Mouse (Mus musculus) A20 (cell line): Measurements from ENCODE around the gene Maml1.

Experiments
- DNase-seq: peaks from one replicate; pipeline ENCODE4 v3.0.0-alpha.2; 2011; ENCODE audit warnings: low read depth, low spot score

The Maml1 gene

GRCm38 (mm10) chr11:50292190-50292855, at the start of gene Maml1:
TSS of gene Maml1 (minus strand) at chr11:50292311.
- peak; percentile 98 for DNase-seq

- no peak for DNase-seq
Observed at GRCm38 (mm10) chr11:50336891-50337290, 44.8 kb upstream of the Maml1 start.

GRCm38 (mm10) chr11:50336126-50336525, 44.0 kb upstream of the Maml1 start:
- no peak for DNase-seq

DNA sequence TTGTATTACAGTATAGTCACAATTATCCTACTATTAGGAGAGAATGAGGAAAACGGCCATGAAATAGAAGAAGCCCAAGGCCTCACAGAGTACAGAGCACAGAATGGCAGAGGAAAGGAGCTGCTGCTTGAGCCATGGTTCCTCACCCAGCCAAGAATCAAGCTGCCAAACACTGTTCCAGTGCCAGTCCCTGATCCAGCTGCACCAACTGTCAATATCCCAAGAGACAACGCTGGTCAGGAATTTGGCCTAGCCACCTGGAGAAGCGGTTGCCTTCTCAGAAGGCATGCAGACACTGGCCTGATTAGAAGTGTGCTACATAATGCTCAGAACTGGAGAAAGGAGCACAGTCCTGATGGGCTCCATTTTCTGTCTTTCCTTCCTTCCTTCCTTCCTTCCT, 41.1 kb upstream of the Maml1 start:
- no peak for DNase-seq

DNA sequence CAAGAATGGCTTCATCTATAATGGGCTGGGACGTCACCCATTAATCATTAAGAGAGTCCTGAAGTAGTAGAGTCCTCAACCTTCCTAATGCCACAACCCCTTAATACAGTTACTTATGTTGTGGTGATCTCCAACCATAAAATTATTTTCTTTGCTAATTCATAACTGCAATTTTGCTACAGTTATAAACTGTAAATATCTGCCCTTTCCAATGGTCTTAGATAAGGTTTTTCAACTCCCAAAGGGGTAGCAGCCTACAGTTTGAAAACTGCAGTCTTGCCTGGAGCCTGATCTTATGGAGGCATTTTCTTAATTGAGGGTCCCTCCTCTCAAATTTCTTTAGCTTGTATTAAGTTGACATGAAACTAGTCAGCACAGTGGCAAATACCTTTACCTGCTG, 37.3 kb upstream of the Maml1 start:
- no peak for DNase-seq

- DNase-seq, result no peak
Observed at GRCm38 (mm10) chr11:50328075-50328625, 36.0 kb upstream of the Maml1 start.

DNA sequence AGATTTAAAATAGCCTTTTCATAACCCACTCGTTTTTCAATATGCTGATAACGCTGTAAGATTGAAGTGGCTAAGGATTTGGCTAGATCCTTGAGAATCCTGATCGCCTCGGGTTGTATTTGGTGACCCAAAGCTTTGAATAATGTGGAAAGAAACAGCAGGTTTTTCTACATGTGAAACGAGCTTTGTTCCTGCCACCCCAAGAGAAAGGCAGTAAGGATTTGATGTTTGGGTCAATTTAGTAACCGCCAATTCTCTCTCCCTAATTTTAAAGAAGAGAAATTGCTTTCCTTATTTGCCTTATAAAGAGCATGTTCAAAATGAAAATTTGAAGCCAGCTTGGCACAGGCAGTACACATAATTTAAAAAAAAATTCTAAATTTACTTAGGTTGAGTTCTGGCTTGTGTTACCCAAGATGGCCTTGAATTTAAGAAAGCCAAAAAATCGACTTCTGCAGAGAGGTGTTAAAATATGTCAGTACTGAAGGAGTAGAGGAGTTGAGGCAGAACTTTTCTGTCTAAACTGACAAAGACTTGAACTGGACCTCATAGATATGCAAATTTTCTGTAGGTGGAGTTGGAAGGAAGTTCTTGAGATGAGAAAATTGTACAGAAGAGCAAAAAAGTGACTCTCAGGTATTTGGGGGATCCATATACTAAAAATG, 34.3 kb upstream of the Maml1 start:
- peak; percentile 46 for DNase-seq

- peak; percentile 100 for DNase-seq
Observed at GRCm38 (mm10) chr11:50325496-50326301, 33.6 kb upstream of the Maml1 start, which contains the start of gene Canx. TSS of gene Canx (minus strand) at chr11:50325673.

GRCm38 (mm10) chr11:50324751-50325471, 32.8 kb upstream of the Maml1 start:
- peak; percentile 50 for DNase-seq

DNA sequence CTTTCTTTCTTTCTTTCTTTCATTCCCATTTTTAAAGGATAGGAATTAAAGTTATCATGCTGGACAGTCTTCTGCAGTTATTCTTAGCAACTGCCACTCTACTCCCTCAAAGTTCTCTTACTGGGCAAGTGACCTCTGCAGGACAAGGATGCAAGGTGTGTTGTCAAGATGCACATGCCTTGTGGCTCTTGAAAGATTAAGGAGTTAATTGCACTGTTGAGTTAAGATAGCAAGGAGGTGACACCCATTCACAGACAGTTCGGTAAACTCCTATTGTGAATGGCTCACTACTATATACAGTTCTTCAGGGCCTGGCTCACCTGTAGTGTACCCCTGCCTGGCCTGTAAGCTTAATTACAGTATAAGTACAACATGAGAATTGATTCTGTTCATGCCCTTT, 31.7 kb upstream of the Maml1 start:
- no peak for DNase-seq

DNA sequence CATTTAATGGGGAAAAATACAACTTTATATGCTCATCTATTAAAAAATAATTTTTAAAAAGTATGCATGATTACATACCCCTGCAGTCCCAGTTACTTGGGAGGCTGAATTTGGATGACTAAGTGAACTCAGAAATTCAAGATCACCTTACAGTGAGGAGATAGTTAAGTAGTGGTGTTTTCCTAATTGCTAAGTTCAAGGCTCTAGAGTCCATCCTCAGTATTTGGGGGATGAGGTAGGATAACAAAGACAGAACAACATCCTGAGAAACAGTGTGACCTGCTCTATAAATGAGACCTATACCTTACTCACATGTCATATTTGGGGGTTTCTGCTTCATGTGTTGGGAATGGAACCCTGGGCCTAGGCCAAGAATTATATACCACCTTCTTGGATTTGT, 30.2 kb upstream of the Maml1 start:
- no peak for DNase-seq

DNA sequence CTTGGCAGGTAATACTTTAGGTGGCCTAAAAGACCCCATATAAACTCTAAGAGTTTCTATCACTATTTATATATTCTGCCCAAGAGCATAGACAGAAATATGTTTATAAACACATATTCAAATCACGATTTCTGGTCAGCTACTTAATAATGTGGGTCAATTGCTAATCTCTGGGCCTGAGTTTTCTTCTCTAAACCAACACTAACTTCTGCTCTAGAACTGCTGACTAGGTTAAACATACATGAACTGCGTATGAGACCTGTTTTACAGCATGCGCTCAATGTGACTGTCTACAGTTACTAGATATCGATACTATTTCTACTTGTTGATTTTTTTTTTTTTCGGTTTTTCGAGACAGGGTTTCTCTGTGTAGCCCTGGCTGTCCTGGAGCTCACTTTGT, 29.1 kb upstream of the Maml1 start:
- no peak for DNase-seq

DNA sequence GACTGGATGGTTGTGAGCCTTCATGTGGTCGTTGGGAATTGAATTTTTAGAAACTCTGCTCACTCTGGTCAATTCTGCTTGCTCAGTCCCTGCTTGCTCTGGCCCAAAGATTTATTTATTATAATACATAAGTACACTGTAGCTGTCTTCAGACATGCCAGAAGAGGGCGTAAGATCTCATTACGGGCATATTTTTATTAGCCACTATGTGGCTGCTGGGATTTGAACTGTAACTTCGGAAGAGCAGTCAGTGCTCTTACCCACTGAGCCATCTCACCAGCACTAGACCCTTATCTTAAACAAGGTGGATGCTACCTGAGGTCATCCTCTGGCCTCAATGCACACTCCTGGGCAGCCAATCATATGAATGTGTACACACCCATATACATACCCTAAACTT, 27.2 kb upstream of the Maml1 start:
- peak; percentile 28 for DNase-seq

- no peak for DNase-seq
Observed at GRCm38 (mm10) chr11:50312803-50313202, 20.7 kb upstream of the Maml1 start.

DNA sequence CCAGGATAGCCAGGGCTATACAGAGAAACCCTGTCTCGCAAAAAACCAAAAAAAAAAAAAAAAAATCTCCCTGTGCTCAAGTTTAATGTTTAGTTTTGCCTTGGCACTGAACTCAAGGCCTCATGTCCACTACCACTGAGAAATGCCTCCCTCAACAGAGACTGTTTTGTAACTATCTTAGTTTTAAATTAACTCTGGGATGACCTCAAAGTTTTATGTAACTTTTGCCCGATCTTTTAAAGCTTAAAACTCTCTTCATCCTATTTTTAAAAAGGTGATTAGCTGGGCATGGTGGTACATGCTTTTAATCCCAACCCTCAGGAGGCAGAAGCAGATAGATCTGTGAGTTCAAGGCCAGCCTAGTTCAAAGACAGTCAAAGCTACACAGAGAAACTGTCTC, 11.3 kb upstream of the Maml1 start:
- DNase-seq, result no peak

GRCm38 (mm10) chr11:50291321-50292165, 568 bp downstream of the Maml1 start:
- peak; percentile 64 for DNase-seq

- peak; percentile 29 for DNase-seq
Observed at GRCm38 (mm10) chr11:50290486-50291225, 1.5 kb downstream of the Maml1 start.

DNA sequence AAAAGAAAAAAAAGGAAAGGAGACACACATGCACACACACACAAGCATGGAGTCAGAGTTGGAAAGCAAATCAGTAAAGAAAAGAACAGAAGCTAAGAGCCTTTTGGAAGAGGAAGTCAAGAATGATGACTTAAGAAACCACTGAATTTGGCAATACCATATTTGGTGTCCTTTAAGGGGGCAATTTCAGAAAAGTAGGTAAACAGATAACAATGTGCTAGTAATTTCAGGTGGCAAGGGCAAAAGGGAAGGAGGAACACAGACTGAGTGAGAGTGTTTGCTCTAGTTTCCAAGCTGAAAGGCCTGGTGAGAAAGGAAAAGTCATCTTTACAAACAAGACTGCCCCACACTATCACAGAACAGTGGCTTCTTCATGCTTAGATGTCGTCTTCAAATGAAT, 5.7 kb downstream of the Maml1 start:
- peak; percentile 42 for DNase-seq

DNA sequence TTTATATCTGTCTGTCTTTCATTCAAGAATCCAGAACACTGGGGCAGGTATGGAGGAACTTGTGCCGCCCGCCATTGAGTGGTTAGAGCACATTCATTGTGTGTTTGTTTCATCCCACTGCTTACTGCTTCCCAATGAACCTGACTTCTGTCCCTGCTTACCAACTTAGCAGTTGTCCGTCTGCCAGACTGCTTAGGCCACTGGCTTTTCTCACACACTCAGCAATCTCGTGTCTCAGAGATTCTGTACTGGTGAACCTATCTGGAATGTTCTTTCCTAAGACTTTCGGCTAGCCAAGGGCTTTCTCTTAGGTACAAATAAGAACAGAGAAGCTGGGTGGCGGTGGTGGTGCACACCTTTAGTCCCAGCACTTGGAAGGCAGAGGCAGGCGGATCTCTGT, 6.4 kb downstream of the Maml1 start:
- no peak for DNase-seq

DNA sequence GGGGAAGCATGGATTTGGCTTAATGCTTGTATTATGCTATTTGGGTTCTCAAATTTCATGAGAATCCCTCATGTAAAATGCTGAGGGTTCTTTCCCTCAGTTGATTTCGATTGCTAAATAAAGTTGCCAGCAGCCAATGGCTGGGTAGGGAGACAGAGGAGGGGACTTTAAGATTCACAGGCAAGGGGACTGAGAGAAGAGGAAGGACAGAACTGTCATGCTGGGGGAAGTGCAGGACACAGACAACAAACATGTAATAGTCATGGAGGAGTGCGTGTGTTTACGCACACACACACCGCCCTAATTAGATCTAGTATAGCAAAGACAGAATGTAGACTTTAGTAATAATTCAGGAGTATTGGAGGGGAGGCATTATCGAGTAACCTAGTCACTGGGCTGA, 6.8 kb downstream of the Maml1 start:
- no peak for DNase-seq
